Mouse (Mus musculus) heart, embryonic 15.5 days (tissue): ENCODE results near the gene Klk15. TPM values are rescaled to one million over a fixed set of nuclear protein-coding genes. Genes with fewer than 3 reads are reported as not detected.
A peak's percentile ranks its signal among the peaks of the same experiment; 100 is the strongest.

Experiments used
- ATAC-seq: fragments of 200-750 bp; cut with Nextera tagmentation; replicated peaks from 2 replicates; pipeline ENCODE4 v1.8.0; 2017; ENCODE audit warnings: low read depth, moderate TSS enrichment; ENCODE audit not compliant: insufficient number of reproducible peaks, insufficient read depth, low FRiP score
- H3K27ac ChIP-seq: fragments of 300-500 bp; sonication (generic); 2 replicates; pipeline ENCODE4 v1.5.1; 2015; ENCODE audit warnings: mild to moderate bottlenecking, inconsistent platforms
- H3K27me3 ChIP-seq: fragments of 300-500 bp; sonication (generic); 2 replicates; pipeline ENCODE4 v1.6.1; 2015; ENCODE audit warnings: inconsistent platforms
- H3K36me3 ChIP-seq: fragments of 300-500 bp; sonication (generic); 2 replicates; pipeline ENCODE4 v1.6.1; 2015; ENCODE audit warnings: mild to moderate bottlenecking, inconsistent platforms
- H3K4me1 ChIP-seq: fragments of 300-500 bp; sonication (generic); replicated peaks from 2 replicates; pipeline ENCODE4 v1.6.1; 2015; ENCODE audit warnings: inconsistent platforms
- H3K4me2 ChIP-seq: fragments of 300-500 bp; sonication (generic); 2 replicates; pipeline ENCODE4 v1.6.1; 2015; ENCODE audit warnings: inconsistent platforms, mild to moderate bottlenecking, moderate library complexity
- H3K4me3 ChIP-seq: fragments of 300-500 bp; sonication (generic); 2 replicates; pipeline ENCODE4 v1.5.1; 2015; ENCODE audit warnings: mild to moderate bottlenecking, inconsistent platforms
- H3K9ac ChIP-seq: fragments of 300-500 bp; sonication (generic); 2 replicates; pipeline ENCODE4 v1.6.1; 2015; ENCODE audit warnings: mild to moderate bottlenecking, inconsistent platforms
- H3K9me3 ChIP-seq: fragments of 300-500 bp; sonication (generic); replicated peaks from 2 replicates; pipeline ENCODE4 v1.6.1; 2016; ENCODE audit warnings: inconsistent platforms
- WGBS: fragments of 180-500 bp; shearing (Covaris S2); methylation state at CpG from one replicate; pipeline ENCODE4 v1.1.7; 2015; ENCODE audit warnings: mixed read lengths; 5-methylcytosine and 5-hydroxymethylcytosine counted together
- polyA plus RNA-seq: library from polyadenylated mRNA; unstranded; fragments of >200 nt; fragmentation: Nextera tagmentation; extraction: Ambion mirVana; gene quantifications from 2 replicates; pipeline ENCODE4 v1.2.1, GENCODE M21; 2015

The Klk15 gene
- not detected in 2 replicates for polyA plus RNA-seq

GRCm38 (mm10) chr7:43933440-43933839 lies at the start of gene Klk15:
Gene Klk15, plus strand, starts transcription at chr7:43933740.
- no peak within 1 kb of the TSS for H3K4me2 ChIP-seq
- ATAC-seq: no peak
- H3K9ac ChIP-seq: no peak within 1 kb of the TSS
- H3K27me3 ChIP-seq: no peaks in the 10 kb centered on the region
- no peaks in the 10 kb centered on the region for H3K9me3 ChIP-seq
- no peak within 1 kb of the TSS for H3K4me3 ChIP-seq
- H3K4me1 ChIP-seq: no peaks in the 10 kb centered on the region
- no peak within 1 kb of the TSS for H3K27ac ChIP-seq
- WGBS: 81% methylated on average over 3 of the region's 3 CpGs
- no peaks in the 10 kb centered on the region for H3K36me3 ChIP-seq

GRCm38 (mm10) chr7:43891365-43891764 lies 42.2 kb upstream of the Klk15 start:
- Histone ChIP-seq H3K4me2 (no peak overlapping the region), H3K9ac (no peak overlapping the region), H3K27me3 (no peaks in the 10 kb centered on the region), H3K9me3 (no peaks in the 10 kb centered on the region), H3K4me3 (no peak overlapping the region), H3K4me1 (no peaks in the 10 kb centered on the region), H3K27ac (no peak overlapping the region), H3K36me3 (no peaks in the 10 kb centered on the region)
- no peak for ATAC-seq
- WGBS: 56% methylated on average over 5 of the region's 5 CpGs

- H3K4me2 ChIP-seq: no peak overlapping the region
- no peaks in the 10 kb centered on the region for H3K9me3 ChIP-seq
- H3K4me3 ChIP-seq: no peak overlapping the region
- no peak for ATAC-seq
- H3K4me1 ChIP-seq: no peaks in the 10 kb centered on the region
- H3K27me3 ChIP-seq: no peaks in the 10 kb centered on the region
- no peak overlapping the region for H3K27ac ChIP-seq
- WGBS: 35% methylated on average over 3 of the region's 3 CpGs
- H3K9ac ChIP-seq: no peak overlapping the region
- H3K36me3 ChIP-seq: no peaks in the 10 kb centered on the region
Measured at GRCm38 (mm10) chr7:43891788-43892187, 41.8 kb upstream of the Klk15 start.

- no peaks in the 10 kb centered on the region for H3K27me3 ChIP-seq
- H3K27ac ChIP-seq: no peak overlapping the region
- H3K4me2 ChIP-seq: no peak overlapping the region
- H3K36me3 ChIP-seq: no peaks in the 10 kb centered on the region
- 5% methylated on average over 1 of the region's 1 CpGs for WGBS
- H3K9ac ChIP-seq: no peak overlapping the region
- H3K9me3 ChIP-seq: no peaks in the 10 kb centered on the region
- ATAC-seq: peak; percentile 92
- no peaks in the 10 kb centered on the region for H3K4me1 ChIP-seq
- no peak overlapping the region for H3K4me3 ChIP-seq
Measured at GRCm38 (mm10) chr7:43894836-43895235, 38.7 kb upstream of the Klk15 start.

- no peak for ATAC-seq
- no peak overlapping the region for H3K27ac ChIP-seq
- H3K9ac ChIP-seq: no peak overlapping the region
- no peaks in the 10 kb centered on the region for H3K27me3 ChIP-seq
- WGBS: 36% methylated on average over 9 of the region's 9 CpGs
- H3K36me3 ChIP-seq: no peaks in the 10 kb centered on the region
- no peak overlapping the region for H3K4me3 ChIP-seq
- H3K9me3 ChIP-seq: no peaks in the 10 kb centered on the region
- H3K4me1 ChIP-seq: no peaks in the 10 kb centered on the region
- H3K4me2 ChIP-seq: no peak overlapping the region
Measured at GRCm38 (mm10) chr7:43914821-43915220, 18.7 kb upstream of the Klk15 start.

DNA sequence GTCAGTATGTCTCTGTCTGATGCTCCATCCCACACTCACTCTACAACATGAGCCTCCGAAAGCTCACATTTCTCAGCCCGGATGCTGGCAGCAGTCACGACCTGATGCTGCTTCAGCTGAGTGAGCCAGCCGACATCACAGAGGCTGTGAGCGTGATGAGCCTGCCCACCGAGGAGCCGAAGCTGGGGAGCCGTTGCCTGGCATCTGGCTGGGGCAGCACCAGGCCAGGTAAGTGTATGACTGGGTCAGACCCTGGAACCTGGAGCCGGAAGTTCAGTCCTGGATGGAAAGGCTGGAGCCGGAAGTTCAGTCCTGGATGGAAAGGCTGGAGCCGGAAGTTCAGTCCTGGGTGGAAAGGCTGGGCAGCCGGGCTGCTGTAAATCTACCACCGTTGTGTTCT lies 15.1 kb upstream of the Klk15 start:
- no peak overlapping the region for H3K9ac ChIP-seq
- no peaks in the 10 kb centered on the region for H3K4me1 ChIP-seq
- H3K4me2 ChIP-seq: no peak overlapping the region
- ATAC-seq: no peak
- H3K9me3 ChIP-seq: no peaks in the 10 kb centered on the region
- no peaks in the 10 kb centered on the region for H3K27me3 ChIP-seq
- WGBS: 77% methylated on average over 13 of the region's 13 CpGs
- H3K36me3 ChIP-seq: no peaks in the 10 kb centered on the region
- no peak overlapping the region for H3K27ac ChIP-seq
- H3K4me3 ChIP-seq: no peak overlapping the region

GRCm38 (mm10) chr7:43918871-43919270 lies 14.7 kb upstream of the Klk15 start:
- Histone ChIP-seq H3K27ac (no peak overlapping the region), H3K36me3 (no peaks in the 10 kb centered on the region), H3K9me3 (no peaks in the 10 kb centered on the region), H3K9ac (no peak overlapping the region), H3K4me3 (no peak overlapping the region), H3K4me2 (no peak overlapping the region), H3K27me3 (no peaks in the 10 kb centered on the region), H3K4me1 (no peaks in the 10 kb centered on the region)
- 63% methylated on average over 8 of the region's 8 CpGs for WGBS
- ATAC-seq: no peak

- H3K36me3 ChIP-seq: no peaks in the 10 kb centered on the region
- H3K27me3 ChIP-seq: no peaks in the 10 kb centered on the region
- no peak overlapping the region for H3K4me3 ChIP-seq
- H3K4me2 ChIP-seq: no peak overlapping the region
- no peaks in the 10 kb centered on the region for H3K4me1 ChIP-seq
- ATAC-seq: peak; percentile 60
- 21% methylated on average over 14 of the region's 14 CpGs for WGBS
- H3K9ac ChIP-seq: no peak overlapping the region
- H3K27ac ChIP-seq: no peak overlapping the region
- H3K9me3 ChIP-seq: no peaks in the 10 kb centered on the region
Measured at GRCm38 (mm10) chr7:43919559-43920451, 13.7 kb upstream of the Klk15 start.

- 82% methylated on average over 3 of the region's 3 CpGs for WGBS
- no peak for ATAC-seq
- H3K27me3 ChIP-seq: no peaks in the 10 kb centered on the region
- H3K4me1 ChIP-seq: no peaks in the 10 kb centered on the region
- H3K9me3 ChIP-seq: no peaks in the 10 kb centered on the region
- H3K9ac ChIP-seq: no peak overlapping the region
- no peak overlapping the region for H3K27ac ChIP-seq
- no peaks in the 10 kb centered on the region for H3K36me3 ChIP-seq
- H3K4me3 ChIP-seq: no peak overlapping the region
- H3K4me2 ChIP-seq: no peak overlapping the region
Measured at GRCm38 (mm10) chr7:43920582-43920981, 13.0 kb upstream of the Klk15 start.

DNA sequence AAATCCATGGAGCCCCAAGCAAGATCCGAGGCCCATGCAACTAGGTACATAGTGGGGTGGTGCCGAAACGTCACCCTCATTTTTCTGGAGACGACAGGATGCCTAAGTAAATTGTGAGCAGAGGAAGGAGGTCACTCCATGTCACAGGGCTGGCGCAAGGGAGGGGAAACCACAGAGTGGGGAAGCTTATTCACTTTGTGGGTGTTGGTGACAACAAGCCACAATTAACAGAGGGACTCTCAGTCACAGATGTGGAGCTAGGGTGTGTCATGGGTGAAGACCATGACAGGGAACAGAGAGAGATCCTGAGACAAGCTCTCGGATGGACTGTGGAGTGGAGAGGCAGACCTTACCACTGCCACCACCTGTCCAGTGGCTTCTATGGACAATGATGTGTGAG lies 12.5 kb upstream of the Klk15 start:
- Histone ChIP-seq H3K4me1 (no peaks in the 10 kb centered on the region), H3K27ac (no peak overlapping the region), H3K9ac (no peak overlapping the region), H3K4me2 (no peak overlapping the region), H3K27me3 (no peaks in the 10 kb centered on the region), H3K9me3 (no peaks in the 10 kb centered on the region), H3K4me3 (no peak overlapping the region), H3K36me3 (no peaks in the 10 kb centered on the region)
- WGBS: 68% methylated on average over 6 of the region's 6 CpGs
- no peak for ATAC-seq

- no peaks in the 10 kb centered on the region for H3K27me3 ChIP-seq
- no peaks in the 10 kb centered on the region for H3K36me3 ChIP-seq
- H3K9me3 ChIP-seq: no peaks in the 10 kb centered on the region
- ATAC-seq: no peak
- no peak overlapping the region for H3K4me2 ChIP-seq
- H3K27ac ChIP-seq: no peak overlapping the region
- H3K9ac ChIP-seq: no peak overlapping the region
- no peak overlapping the region for H3K4me3 ChIP-seq
- no peaks in the 10 kb centered on the region for H3K4me1 ChIP-seq
- 57% methylated on average over 2 of the region's 2 CpGs for WGBS
Measured at GRCm38 (mm10) chr7:43921941-43922340, 11.6 kb upstream of the Klk15 start.

DNA sequence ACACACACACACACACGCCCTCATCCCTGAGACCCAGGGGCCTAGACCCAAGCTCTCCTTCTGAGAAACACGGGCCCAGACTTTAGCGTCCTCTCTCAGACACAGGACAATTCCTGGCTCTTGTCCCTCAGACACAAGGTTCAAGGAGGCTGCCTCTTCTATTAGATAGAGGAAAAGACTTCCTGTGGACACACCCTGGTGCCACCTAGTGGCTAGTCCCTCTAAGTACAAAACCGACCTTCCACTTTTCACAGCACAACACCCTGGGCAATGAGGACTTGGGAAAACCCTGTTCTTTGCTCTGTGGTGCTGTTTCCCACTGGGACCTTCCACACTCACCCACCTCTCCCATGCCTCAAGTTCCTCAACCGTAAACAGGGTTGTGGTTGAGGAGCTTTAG lies 7.6 kb upstream of the Klk15 start:
- Histone ChIP-seq H3K27ac (no peak overlapping the region), H3K27me3 (no peaks in the 10 kb centered on the region)

More for the DNA sequence above, 7.6 kb upstream of the Klk15 start:
- Histone ChIP-seq H3K36me3 (no peaks in the 10 kb centered on the region), H3K9me3 (no peaks in the 10 kb centered on the region), H3K4me2 (no peak overlapping the region), H3K4me3 (no peak overlapping the region), H3K9ac (no peak overlapping the region), H3K4me1 (no peaks in the 10 kb centered on the region)
- no peak for ATAC-seq
- 57% methylated on average over 5 of the region's 5 CpGs for WGBS
